Mouse (Mus musculus): ENCODE measurements around the gene AI182371.

AI182371 gene

DNA sequence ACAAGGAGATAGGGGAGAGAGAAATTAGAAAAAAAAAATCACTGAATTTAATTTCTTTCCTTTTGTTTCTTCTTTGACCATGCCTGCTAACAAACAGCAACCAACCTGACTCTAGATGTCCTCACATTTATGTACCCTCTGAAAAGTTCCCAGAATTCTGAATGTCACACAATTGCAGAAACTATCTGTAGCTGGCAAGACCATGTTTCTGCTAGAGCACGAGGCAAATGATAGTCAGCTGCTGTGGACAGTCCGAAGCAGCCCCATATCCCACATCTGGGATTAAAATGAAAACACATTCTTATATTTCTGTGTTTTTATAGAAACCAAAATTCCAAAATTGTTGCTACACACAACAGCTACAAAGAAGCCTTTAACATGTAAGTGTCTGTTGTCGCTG is at the start of gene AI182371:
Gene AI182371, minus strand, starts transcription at position 101 of the 400 bp plus-strand sequence.
- no peak for DNase-seq (ENCODE audit: low spot score in 2 of 2)

DNA sequence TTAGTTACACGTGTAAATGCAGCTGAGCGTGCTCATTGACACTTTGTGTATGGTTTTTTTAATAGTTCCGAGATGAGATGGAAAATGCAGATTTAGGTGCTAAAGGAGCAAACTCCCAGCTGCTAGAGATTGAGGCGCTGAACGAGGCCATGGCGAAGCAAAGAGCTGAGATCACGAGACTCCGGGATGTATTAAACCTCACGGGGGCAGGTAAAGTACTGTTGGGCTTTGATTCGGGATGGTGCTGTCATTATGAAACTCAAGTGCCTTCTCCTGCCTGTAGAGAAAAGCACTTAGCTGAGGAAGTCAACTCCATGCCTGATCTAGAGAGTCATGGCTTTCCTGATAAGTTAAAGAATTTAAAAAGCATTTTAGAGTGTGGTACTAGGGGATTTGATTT is 47.5 kb upstream of the AI182371 start:
- no peak for DNase-seq (ENCODE audit: low spot score in 2 of 2)

DNA sequence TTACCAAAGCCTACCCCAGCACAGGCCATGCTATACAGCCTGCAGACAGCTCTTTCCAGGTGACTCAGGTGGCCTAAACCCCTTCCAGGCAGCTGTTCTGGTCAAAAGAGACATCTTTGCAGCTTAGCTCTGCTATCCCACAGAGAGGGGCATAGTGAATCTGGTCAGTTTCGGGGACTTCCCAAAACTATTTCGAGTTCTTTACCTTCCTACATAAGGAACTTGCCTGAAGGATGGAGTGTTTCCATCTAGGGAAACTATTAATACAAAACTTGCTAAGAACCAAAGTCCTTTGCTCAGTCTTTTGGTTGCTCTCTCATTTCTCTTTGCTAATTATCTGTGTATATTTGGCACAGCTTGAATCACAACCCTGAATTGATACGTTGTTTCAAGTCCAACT is 40.3 kb upstream of the AI182371 start:
- DNase-seq (ENCODE audit: low spot score in 2 of 2): no peak

DNA sequence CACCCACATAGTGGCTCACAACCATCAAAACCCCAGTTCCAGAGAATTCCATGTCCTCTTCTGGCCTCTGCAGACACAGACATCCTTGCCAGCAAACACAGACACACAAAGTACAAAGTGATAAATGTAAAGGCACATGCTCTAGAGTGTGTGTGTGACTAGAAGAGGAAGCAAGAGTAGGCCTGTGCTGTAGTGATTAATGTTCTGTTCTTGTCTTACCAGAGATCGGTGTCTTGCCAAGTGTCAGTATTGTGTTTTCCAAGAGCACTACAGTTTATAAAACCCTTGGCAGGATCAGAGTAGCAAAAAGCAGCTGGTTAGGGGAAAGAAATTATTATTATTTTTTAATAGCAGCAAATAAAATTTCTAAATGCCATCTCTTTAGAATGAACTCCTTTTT is 37.2 kb upstream of the AI182371 start:
- DNase-seq (ENCODE audit: low spot score in 2 of 2): no peak

DNA sequence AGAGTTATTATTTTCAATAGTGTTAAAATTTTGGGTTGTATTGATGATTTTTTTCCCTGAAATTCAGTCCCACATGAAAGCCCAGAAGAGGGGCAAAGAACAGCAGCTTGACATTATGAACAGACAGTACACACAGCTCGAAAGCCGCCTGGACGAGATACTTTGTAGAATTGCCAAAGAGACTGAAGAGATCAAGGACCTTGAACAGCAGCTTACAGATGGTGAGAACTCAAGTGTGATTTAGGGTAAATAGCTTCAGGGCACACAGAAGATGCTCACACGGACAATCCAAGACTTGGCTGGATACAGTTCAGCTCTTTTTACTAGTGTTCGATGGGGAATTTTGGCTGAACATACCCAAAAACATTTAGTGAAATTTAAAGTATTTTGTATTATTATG is 32.5 kb upstream of the AI182371 start:
- DNase-seq (ENCODE audit: low spot score in 2 of 2): no peak

DNA sequence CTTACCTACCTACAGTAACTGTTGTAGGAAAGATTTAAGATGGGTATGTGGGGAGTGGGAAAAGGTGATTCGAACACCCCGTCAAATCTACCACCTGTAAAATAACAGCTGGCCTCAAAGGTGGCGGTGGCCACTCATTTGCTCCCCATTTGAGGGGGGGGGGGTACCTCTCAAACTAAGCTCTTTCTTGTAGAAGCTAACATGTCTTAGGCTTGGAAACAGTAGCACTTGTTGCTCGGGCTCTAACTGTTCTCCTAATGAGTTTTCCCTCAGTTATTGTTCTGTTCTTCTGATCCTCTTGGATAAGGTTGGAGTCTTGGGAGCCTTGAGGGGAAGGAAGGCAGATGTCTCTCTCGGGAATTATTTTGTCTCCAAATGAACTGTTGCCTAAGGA is 31.3 kb upstream of the AI182371 start:
- DNase-seq (ENCODE audit: low spot score in 2 of 2): no peak

DNA sequence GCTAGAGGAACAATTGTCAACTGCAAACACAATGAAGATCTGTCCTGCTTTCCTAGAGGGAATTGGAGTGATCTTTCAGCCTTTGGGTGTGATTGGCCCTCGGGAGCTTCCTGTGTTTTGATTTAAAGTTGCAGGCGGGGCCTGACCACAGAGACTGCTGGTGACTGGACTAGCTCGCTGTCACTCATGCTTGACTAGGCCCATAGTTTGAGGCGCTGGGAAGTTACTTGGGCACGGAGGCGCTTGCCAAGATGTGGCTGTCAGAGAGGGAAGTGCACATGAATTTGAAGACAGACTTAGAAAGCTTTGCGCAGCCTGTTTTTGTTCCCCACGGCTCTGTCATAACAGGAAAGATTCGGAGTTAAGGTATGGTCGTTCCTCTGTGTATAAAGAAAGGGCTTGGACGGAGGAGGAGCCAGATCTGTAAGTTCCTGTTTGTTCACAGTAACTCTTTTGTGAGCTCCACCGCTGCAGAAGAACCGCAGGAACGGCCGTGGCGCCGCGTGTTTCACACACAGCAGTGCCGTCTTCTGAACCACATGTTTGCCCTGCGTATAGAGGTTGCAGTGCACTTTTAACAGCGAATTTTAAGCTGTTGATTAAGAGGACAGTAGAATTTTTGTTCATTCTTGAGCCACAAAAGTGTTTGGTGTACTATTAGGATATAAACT is 30.8 kb upstream of the AI182371 start:
- DNase-seq (ENCODE audit: low spot score in 2 of 2): peak; percentile 83 to 98

DNA sequence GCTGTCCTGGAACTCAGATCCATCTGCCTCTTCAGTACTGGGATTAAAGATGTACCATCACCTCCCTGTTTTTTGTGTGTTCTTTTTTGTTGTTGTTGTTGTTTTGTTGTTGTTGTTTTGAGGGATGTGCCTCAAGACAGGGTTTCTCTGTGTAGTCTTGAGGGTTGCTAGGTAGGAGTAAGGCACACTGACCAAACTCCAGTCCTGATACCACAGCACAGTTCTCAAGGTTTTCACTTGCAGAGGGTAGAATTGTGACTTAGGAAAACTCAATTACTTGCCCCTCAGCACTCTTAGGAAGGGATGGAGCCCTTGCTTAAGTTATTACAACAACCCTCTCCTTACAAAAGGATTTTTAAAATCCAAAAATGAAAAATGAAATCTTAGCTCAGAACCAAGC is 30.1 kb upstream of the AI182371 start:
- DNase-seq (ENCODE audit: low spot score in 2 of 2): no peak

DNA sequence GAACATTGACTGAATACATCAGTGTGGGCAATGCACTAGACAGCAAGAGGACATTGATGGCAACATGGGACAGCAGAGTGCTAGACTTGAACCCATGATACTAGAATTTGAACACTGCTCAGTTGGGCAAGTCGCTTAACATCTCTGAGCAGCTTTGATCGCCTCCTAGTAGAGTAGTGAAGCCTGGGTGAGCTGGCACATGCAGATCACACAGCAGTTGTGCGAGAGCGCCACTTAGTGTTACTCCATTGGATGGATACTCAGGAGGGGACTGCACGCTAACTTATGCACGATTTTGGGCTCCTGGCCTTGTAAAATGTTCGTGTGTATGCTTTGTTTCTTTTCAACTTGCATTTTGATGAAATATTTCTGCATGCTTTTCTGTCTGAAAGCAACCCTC is 23.4 kb upstream of the AI182371 start:
- DNase-seq (ENCODE audit: low spot score in 2 of 2): no peak

DNA sequence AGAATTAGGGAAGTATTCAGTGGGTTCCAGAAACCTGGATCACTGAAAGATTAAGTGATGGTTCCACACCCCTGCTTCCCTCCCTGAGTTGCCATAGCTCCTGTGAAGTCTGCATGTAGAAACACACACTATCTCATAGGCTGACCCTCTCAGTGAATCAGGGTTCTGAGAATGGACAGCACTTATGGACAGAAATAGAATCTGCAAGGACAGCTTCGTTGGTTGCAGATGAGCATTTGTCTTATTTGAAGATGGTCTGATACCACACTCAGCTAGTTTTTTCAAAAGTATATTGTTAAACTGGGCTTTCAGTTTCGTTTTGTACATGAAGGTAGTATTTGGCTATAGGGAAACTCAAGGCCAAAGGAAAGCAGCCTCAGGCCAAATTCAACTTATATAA is 9.2 kb upstream of the AI182371 start:
- DNase-seq (ENCODE audit: low spot score in 2 of 2): no peak

DNA sequence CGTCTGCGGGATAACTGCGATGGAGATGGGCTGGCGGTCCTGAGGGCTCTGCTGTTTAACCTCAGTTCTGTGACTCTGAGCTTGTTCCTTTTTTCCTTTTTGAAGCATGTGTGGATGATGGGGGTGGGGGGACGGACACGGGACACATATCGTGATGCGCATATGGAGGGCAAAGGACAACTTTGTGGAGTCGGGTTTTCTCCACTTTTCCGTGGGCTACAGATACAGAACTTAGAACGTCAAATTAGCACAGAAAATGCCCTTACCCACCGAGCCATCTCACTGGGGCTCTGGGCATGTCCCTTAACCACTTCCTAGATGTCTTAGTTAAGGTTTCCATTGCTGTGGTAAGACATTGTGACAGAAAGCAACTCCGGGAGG is 8.6 kb upstream of the AI182371 start:
- no peak for DNase-seq (ENCODE audit: low spot score in 2 of 2)

DNA sequence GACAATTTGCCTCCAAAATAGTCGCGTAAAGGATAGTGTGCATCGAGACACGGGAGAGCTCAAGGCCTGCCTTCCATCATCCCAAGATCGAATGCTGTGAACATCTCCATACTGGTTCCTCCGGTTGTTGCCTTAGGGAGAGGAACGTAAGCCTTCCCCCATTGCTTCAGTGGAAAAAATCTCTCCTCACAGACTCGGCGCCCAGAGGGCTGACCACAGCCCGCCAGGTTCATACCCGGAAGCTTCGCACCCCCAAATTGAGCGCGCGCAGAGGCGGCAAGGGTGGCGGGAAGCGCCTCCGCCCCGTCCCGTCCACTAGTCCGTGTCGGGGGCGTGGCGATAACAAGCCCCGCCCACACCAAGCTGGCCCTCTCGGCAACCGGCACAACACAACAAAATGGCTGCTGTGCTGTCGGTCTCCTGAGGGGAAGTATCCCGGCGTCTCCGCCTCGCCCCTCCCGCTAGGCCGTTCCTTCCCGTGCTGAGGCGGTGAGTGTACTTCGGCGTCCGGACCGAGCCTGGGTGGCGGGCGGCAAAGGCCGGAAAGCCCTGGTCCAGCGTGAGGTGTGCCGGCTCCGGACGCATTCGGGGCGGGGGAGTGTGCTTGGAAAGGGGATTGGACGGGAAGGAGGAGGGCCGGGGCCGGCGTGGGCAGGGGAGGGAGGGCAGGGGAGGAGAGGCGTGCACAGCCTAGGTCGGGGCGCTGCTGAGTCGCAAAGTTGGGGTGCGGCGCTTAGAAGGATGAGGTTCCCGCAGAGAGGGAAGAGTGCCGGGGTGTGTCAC is 8.0 kb upstream of the AI182371 start, which contains the start of gene Cntrl:
Gene Cntrl, plus strand, starts transcription at position 352 of the 783 bp plus-strand sequence.
- DNase-seq (ENCODE audit: low spot score in 2 of 2): peak; percentile 78 to 94

DNA sequence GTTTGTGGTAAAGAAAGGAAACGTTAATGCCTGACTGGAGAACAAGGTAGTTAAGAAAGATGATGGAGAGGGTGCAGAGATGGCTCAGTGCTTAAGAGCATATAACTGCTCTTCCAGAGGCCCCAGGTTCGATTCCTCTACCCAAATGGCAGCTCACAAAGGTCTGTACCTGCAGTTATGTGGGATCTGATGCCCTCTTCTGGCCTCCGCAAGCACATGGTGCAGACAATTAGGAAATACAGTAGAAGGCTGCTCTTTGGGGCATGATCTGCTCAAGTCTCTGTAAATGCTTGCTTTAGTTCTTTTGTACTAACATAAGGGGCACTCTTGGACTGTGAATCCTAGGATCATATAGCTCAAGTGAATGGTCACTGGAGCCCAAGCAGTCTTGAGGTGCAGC is 7.4 kb upstream of the AI182371 start:
- peak in 1 of 2 experiments; percentile 55 for DNase-seq (ENCODE audit: low spot score in 2 of 2)

DNA sequence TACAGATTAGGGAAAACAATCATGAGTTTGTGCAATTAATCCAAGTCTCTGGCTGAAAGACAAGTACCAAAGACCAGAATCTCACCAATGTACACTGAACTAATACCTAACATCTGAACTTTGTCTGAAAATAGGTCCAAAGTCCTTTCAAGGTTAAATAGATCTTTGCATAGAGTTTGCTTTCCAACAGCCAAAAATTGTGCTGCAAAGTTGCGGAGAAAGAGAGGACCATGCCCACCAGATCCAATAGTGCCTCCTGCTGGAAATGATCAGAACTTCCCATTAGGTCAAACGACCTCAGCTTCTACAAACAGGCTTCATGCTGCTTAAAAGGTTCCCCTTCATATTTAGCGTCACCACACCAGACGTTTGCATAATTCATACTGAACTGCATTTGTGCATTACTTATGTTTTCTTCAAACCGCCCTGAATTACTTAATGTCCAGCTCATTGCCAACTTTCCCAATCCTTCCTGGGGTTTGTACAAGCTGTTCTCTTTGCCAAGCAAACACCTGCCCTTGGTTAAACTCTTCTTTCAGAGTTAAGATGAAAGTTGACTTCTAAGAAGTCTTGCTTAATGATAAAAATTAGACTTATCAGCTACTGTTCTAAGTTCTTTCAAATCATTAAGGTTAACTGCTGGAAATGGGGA is 6.8 kb upstream of the AI182371 start:
- DNase-seq (ENCODE audit: low spot score in 2 of 2): peak in 1 of 2 experiments; percentile 16

DNA sequence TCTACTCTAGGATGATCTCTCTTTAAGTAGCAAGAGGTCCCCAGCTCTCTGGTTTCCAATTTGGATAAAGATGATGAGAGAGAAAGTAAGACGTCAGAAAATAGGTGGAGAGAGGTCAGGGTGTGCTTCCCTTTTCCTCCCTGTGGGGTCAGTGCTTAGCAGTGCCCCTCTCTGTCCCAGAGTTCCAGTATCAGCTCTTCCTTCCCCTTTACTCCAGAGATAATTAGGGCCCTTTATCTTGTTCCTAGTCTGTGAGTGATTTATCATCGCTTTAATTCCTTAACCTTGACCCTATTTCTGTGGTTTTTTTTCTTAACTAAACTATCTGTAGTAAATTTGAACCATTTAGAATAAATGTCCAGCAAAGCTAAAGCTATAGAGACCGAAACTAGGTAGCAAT is 3.5 kb upstream of the AI182371 start:
- no peak for DNase-seq (ENCODE audit: low spot score in 2 of 2)

DNA sequence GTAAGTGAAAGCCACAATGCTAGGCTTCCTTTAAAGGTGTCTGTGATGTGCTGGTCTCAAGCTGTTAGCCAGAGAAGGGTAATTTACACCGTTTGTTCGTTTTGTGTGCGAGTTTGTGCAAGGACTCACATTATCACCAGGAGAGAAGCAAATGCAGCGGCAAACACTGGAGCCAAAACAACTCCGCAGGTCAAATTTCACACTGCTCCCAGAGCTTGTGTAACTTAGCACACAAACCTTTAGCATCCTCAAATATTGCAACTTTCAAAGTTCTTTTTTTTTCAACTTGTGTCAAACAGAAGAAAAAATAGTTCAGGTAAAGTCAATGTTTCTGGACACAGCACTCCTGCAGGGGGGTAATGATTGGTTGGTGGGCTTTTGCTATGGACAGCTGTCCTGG is 2.2 kb upstream of the AI182371 start:
- no peak for DNase-seq (ENCODE audit: low spot score in 2 of 2)

DNA sequence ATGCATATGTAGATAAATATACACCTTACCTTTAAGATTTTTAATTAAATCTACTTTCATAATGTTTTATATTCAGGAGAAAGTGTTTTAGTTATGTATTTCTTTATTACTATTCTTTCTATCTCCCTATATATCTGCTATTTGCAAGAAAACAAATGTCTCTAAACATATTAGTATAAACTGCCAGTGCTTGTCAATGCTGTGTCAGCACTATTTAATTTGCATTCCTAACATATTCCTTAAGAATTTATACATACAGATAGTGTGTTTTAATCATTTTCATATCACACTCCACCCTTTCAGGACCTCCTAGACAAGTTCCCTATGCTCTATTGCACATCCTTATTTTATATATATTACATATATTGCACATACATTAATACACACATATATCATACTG is 1.4 kb upstream of the AI182371 start:
- no peak for DNase-seq (ENCODE audit: low spot score in 2 of 2)

DNA sequence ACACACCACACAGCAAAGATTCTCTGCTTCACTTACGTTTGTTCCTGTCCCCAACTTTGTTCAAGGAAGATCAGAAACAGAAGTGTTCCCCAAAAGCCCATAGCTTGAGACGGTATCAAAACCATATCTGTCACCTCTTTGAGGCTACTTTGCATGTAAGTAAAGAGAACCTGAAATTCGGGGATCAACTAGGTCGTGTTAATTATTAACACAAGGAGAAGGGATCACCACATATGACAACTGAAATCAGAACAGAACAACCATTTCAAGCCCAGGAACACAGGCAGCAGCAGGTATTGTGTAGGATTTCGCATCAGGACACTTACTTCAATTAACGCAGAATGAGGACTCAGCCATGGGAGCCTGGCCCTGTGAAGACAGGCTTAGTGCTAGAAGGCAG is 814 bp downstream of the AI182371 start:
- no peak for DNase-seq (ENCODE audit: low spot score in 2 of 2)

DNA sequence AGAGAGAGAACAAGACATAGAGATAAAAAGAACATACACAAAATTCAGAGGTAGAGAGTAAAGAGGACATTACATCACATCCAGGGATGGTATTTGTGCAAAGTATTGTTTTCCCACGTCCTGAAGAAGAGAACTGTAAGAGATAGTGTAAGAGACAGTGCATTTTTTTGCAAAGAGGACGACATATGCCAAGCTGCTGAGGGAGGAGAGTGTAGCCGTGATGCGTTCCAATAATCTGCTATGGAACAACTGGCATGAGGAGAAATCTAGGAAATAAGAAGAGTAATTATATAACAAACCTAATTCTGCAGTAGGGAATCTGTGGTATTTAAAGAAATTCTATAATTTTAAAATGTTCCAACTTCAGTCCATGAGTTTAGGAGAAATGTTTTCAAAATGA is 13.9 kb downstream of the AI182371 start:
- DNase-seq (ENCODE audit: low spot score in 2 of 2): peak in 1 of 2 experiments; percentile 11

DNA sequence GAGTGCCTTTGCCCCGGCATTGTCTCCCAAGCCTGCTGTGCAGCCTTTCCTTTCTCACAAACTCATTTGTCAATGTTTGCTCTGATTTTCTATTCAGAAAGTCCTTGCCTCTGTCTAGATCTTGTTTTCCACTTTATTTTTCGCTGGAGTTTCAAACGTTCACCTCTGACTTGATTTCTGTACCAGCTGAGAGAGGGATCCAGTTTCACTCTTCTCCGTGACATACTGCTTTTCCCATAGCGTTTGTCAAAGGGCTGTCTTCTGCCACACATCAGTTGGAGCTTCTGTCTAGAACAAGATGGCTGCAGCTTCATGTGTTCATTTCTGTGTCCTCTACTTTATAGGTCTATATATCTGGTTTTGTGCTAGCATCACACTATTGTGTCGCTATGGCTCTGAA is 22.2 kb downstream of the AI182371 start:
- DNase-seq (ENCODE audit: low spot score in 2 of 2): no peak

DNA sequence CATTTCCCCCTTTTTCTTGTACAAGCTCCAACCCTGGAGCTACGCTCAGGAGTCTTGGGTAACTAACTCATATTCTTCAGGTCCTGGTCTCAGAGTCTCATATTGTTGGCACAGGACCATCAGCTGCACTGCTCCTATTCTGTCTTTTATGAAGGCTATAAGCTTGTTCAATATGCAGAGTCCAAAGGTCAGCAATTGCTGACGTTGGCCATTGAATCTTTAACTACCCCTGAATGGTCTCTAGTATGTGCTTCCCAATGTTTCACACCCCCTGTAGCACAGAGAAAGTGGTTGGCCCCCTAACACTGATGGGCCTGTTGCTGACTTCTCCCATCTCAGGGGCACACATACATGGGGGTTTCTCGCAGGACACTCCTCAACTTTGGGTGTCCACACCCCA is 27.0 kb downstream of the AI182371 start:
- DNase-seq (ENCODE audit: low spot score in 2 of 2): no peak

DNA sequence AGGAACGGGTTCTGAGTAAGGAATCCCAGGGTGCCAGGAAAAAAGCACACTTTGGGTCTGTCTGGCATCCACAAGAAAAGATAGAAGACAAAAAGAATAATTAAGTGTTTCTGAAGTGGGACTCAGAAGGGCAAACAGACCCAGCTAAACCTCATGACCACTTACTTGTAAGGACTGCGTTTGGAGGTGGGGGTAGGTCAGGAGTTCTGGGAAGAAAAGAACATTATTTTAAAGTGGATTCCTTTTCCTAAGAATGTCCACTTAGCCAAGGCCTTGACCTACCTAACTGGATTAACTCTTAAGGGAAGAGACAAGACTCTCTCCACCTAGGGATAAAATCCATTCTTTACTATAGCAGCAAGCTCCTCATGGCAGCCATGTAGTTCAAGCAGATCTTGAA is 28.8 kb downstream of the AI182371 start:
- DNase-seq (ENCODE audit: low spot score in 2 of 2): no peak

DNA sequence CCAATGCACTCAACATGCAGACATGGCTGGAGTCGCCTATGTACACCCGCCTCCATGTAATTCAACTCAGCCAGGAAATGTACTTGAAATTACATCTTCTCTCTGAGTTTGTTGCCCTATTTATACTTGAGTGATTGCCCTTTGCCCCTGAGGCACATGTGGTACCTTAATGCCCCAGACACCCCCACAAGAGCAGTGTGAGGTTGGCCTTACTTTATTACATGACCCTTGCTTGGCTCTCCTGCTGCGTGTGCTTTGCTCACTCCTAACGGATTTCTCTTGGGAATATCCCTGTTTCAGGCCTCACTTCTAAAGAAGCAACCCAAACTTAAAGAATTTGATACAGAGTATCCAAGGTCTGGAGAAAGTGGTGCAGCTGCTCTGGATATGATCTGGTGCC is 31.1 kb downstream of the AI182371 start:
- no peak for DNase-seq (ENCODE audit: low spot score in 2 of 2)
